Mouse (Mus musculus) ovary, postnatal 10 days (tissue): ENCODE measurements around the gene Olfr571.

ENCODE experiments used
- DNase-seq: peaks from one replicate; pipeline ENCODE4 v3.0.0; 2022; ENCODE audit warnings: low spot score

The Olfr571 gene

GRCm38 (mm10) chr7:102917032-102917875 is at the start of gene Olfr571:
TSS of gene Olfr571 (minus strand) at chr7:102917536.
- DNase-seq: no peak

- no peak for DNase-seq
These were observed 45.0 kb upstream of the Olfr571 start, which contains the start of gene Olfr576 for GRCm38 (mm10) chr7:102962360-102962759. TSS of gene Olfr576 (plus strand) at chr7:102962660.

GRCm38 (mm10) chr7:102958593-102958992 is 41.3 kb upstream of the Olfr571 start, which contains the start of gene Olfr575:
TSS of gene Olfr575 (minus strand) at chr7:102958775.
- DNase-seq: no peak

- no peak for DNase-seq
These were observed 40.8 kb upstream of the Olfr571 start for GRCm38 (mm10) chr7:102958137-102958536.

- no peak for DNase-seq
These were observed 33.4 kb upstream of the Olfr571 start for GRCm38 (mm10) chr7:102950732-102951131.

- DNase-seq: no peak
These were observed 30.8 kb upstream of the Olfr571 start, which contains the start of gene Olfr574 for GRCm38 (mm10) chr7:102948167-102948566. TSS of gene Olfr574 (plus strand) at chr7:102948467.

GRCm38 (mm10) chr7:102943417-102943816 is 26.1 kb upstream of the Olfr571 start:
- DNase-seq: no peak

- DNase-seq: no peak
These were observed 25.1 kb upstream of the Olfr571 start, which contains the start of gene Olfr573-ps1 for GRCm38 (mm10) chr7:102942475-102942874. TSS of gene Olfr573-ps1 (minus strand) at chr7:102942575.

GRCm38 (mm10) chr7:102927105-102927504 is 9.8 kb upstream of the Olfr571 start:
- DNase-seq: no peak

GRCm38 (mm10) chr7:102924109-102924508 is 6.8 kb upstream of the Olfr571 start, which contains the start of gene Olfr572:
TSS of gene Olfr572 (plus strand) at chr7:102924409.
- no peak for DNase-seq

- DNase-seq: no peak
These were observed 2.3 kb upstream of the Olfr571 start for GRCm38 (mm10) chr7:102919632-102920031.

GRCm38 (mm10) chr7:102916405-102916804 is 931 bp downstream of the Olfr571 start:
- DNase-seq: no peak

GRCm38 (mm10) chr7:102915261-102915660 is 2.1 kb downstream of the Olfr571 start:
- DNase-seq: no peak

GRCm38 (mm10) chr7:102890782-102891181 is 26.6 kb downstream of the Olfr571 start, which contains the start of gene Olfr569:
TSS of gene Olfr569 (minus strand) at chr7:102890882.
- DNase-seq: no peak

- no peak for DNase-seq
These were observed 40.5 kb downstream of the Olfr571 start, which contains the start of gene Olfr568 for GRCm38 (mm10) chr7:102876822-102877221. TSS of gene Olfr568 (plus strand) at chr7:102877122.

GRCm38 (mm10) chr7:102858665-102859064 is 58.7 kb downstream of the Olfr571 start, which contains the start of gene Olfr566:
TSS of gene Olfr566 (minus strand) at chr7:102858765.
- DNase-seq: no peak

GRCm38 (mm10) chr7:102855807-102856206 is 61.5 kb downstream of the Olfr571 start:
- DNase-seq: no peak
